Mouse (Mus musculus) lung, postnatal 14 days (tissue): Measurements from ENCODE around the gene Manba.
"Not testable (repeated sequence)": the region's sequence is repeated elsewhere in the genome, so short reads cannot be mapped to it uniquely, and the experiment has no call there.

Experiments used
- DNase-seq: peaks from one replicate; pipeline ENCODE4 v3.0.0; 2021

The Manba gene

DNA sequence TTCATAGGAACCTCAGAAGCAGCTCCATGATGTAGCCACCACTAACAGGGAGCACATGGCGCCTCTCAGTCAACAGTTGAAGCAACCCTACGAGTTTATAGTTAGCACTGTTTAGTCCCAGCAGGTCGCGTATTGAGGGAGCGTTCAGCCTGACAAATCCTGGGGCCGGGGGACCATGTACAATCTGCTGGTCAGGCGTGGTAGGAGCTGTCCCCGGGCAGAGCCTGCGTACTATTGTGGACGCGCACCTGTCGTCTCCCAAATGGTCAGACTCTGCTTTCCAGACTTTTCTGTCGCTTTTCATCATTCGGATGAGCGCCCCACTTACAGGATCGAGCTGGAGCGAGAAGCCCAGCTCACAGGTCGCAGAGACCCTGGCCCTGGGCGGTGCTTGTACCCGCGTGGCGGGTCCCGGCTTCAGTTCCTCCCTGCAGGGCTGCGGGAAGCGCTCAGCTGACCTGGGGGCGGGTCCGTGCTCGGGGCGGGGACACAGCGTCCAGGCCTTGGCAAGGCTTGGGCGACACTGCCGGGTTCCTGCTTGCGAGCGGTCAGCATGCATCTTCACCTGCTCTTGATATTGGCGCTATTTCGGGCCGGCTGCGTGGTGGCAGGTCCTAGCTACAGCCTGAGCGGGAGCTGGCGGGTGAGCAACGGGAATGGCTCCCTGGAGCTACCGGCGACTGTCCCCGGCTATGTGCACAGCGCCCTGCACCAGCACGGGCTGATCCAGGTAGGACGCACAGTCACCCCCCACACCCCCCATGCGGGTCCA is at the start of gene Manba:
TSS of gene Manba (plus strand) at position 484 of the 772 bp plus-strand sequence.
- DNase-seq, result peak; percentile 81

DNA sequence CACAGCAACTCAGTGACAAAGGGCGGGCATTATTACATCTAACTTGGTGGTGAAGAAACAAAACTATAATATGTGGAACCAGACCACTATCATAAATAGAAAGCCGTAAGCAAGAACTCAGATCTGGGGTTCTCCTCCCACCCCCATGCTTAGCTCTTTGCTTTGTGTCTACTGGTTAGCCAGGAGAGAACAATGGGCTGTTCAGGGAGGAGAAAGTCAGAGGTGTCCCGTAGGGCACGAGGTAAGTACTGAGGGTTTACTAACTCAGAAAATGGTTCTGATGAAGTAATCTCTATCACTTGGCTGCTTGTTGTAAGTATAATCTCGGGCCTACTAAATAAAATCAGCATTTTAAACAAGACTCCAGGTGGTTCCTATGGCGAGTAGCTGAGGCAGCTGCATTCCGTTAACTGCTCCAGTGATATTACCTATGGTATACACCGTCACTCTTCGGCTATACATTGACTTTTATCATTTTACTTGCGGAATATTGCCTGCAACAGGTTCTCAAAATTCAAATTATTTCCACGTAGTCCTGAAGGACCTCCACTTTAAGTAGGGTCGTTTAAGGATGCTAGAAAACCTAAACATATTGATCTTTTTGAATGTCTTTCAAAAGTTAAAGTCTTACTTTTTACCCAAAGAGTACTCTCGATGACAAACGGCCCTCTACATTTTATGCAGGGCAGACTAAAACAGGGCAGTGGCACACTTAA is 48.4 kb upstream of the Manba start:
- no peak for DNase-seq

DNA sequence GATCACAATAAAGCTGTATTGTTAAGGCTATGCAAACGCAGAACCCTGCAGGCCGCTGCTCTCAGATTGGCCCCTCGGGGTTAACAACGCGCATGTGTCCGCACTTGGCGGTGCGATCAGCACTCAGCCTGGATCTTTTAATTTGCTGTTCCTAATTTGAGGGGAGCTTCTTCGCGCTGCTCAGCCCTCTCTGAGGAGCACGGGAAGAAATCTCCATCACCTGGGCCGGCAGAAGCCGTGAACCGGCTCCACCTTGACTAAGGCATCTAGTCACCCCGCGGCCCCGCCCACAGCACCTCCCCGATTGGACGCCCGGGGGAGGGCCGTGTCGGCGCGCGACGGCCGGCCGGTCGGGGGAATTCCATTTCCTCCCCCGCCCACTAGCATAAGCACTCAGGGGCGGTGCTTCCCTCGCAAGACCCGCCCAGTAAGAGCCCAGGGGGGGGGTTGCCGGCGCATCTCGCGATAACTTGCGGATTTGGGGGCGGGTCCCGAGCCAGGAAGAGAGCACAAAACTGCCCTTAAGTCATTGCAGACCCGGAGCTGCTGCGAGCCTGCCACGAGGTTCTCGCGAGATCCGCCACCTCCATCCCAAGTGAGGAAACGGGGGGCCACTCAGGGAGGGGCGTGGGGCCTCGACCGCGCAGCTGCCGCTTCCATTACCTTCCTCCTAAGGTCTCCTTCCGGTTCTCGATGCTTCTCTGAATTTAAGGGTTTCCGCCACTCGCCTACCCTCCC is 47.5 kb upstream of the Manba start, which contains the start of gene Ube2d3:
TSS of gene Ube2d3 (plus strand) at position 392 of the 738 bp plus-strand sequence.
- peak; percentile 99 for DNase-seq

DNA sequence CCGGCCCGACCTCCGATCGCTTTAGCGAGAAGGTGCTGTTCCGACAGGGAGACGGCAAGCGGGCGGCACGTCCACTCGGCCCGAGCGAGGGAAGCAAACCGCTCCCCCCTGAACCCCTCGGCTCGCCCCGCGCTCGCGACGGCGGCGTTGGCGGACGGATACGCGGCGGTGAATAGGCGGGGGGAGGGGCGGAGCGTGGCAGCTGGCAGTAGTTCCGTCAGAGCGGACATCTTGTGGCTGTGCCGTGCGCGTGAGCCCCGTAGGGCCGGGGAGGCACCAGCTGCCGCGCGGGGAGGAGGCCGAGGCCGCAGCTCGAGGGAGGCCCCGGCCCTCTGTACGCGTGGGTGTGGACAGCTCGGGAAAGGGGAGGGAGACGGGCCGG is 46.9 kb upstream of the Manba start:
- DNase-seq, result peak; percentile 94

DNA sequence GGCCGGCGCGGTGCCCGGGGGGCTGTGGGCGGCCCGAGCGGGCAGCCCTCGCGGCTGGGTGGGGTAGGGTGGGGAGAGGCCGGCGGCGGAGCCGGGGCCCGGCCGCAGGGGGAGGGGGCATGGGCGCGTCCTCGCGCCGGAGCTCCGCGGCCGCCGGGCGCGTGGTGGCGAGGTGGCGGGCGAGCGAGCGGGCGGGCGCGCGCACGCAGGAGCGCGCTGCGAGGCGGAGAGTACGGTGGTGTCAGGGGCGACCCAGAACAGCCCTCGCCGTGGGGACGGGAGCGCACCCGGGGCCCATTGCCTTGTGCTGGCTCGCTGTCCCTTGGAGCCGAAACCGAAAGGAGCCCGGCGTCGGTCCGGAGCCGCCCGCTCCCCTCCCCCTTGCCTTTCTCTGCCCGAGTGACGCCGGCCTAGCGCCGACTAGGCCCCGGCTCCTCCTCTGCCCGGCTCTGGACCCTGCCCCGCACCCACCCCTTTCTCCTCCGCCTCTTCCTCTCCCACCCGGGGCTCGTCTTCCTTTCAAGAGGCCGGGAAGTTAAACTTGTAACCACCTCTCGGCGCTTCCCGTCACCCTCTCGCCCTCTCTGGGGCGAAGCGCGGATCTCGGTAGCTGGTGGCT is 46.4 kb upstream of the Manba start:
- peak; percentile 89 for DNase-seq

DNA sequence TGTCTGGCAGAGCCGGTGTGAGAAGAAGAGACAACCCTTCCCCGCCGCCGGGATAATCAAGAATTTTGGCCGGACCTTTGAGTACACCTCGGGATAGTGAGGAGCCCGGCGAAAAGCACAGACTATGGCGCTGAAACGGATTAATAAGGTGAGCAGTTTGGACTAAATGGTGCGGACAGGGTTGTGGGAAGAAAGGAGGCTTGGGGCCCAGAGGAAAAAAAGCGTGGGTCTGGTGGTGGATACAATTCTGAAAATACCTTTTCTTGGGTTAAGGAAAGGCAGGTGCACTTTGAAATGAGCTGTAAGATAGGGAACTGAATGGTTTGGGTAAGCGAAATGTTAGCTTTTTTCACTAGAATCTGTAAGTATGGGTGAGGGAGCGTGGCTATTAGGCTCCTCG is 45.8 kb upstream of the Manba start:
- no peak for DNase-seq

DNA sequence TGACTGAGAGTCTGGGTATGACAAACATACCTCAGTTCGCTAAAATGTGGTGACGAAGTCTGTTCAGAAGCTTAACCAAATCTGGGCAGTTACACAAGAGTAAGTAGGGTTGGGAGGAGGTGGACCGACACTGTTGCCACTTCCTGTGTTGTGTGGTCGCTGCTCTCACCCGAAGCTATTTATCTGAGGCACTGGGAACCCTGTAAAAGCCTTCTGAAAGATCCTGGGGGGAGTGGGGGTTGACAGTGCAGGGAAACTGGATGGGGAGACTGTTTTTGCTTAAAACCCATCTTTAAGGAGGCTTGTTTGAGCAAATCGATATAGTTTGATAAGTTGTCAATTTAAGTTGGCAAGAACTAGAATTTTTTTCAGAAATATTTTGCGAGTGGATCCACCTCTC is 45.2 kb upstream of the Manba start:
- peak; percentile 46 for DNase-seq

DNA sequence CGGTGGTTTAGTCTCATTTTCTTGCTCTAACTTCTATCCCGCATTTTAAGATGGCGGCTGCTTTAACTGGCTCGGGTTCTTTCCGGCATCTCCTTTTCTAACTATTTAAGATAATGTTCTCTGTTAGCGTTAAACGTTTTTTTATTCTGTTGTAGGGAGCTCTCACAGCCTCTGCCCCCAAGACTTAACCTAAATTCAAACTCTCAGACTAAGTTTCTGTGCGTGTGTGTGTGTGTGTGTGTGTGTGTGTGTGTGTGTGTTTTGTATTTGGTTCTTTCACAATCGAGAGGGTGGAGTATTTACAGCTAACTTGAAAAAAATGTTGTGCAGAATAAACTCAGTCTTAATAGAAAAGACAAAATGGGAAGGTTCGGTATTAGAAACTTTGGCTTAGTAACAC is 44.8 kb upstream of the Manba start:
- no peak for DNase-seq

DNA sequence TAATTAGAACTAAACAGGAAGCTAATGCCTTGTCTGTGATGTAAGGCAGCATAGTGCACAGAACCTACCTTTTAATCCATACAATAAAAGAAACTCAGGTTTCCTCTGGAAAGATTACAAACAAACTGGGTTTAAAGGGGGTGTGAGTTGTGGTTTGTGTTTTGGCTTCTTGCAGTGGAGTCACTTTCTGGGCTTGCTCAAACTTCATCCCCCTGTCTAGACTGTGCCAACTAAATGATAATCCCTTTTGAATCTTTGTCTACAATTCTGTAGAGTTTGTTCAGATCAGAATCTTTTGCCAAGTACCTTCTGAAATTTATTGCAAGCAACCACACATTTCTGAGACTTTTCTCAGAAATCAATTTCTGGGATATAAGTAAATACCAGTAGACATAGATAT is 40.5 kb upstream of the Manba start:
- DNase-seq, result no peak

DNA sequence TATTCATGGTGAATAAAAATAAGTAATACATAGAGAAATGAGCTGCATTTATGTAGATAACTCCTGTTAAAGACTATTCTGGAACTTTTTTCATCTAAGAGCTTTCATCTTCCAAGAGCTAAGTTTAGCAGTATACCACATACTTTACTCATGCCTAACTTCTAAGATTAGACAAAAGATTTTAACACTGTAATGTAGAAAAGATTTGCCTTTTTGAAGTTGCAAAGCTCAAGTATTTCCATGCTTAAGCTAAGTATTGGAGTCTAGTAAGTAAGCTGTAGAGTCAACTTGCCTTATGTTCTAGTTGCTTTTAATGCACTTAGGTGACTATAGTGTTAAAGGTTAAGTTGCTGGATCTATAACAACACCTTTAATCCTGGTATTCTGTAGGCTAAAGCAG is 26.4 kb upstream of the Manba start:
- DNase-seq, result no peak

DNA sequence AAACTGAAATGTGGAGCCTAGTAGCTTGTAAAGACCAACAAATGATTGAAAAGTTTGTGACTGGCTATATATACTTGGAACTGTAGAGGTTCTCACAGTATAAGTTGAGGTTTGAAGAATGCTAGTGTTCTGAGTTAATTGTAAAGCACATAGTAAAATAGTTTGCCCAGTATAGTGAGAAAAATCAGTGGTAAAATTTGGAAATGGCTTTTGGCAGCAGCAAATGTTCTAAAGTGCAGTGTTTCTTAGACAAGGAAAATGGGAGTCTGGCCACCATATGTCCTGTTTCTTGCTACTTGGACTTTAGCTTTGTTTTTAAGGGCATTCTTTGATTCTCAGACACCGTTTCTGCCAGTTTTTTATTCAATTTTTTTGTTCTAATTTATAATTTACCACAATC is 17.0 kb upstream of the Manba start:
- no peak for DNase-seq

DNA sequence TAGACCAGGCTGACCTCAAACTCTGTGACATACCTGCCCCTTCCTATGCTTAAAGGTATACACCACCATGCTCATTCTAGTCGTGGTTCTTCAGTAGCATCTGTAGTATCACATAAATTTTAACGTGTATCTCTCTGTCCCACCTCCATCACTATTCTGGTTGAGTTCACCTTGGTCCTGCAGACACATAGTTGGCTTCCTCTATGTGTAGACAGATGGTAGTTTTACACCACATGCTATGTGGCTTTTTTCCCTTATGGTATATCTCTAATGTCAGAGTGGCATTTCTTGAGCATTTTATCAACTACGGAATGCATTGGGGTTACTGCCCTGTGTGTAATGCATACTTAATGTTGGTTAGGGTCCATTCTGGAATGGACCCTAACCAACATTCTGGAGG is 16.3 kb upstream of the Manba start:
- DNase-seq, result no peak

DNA sequence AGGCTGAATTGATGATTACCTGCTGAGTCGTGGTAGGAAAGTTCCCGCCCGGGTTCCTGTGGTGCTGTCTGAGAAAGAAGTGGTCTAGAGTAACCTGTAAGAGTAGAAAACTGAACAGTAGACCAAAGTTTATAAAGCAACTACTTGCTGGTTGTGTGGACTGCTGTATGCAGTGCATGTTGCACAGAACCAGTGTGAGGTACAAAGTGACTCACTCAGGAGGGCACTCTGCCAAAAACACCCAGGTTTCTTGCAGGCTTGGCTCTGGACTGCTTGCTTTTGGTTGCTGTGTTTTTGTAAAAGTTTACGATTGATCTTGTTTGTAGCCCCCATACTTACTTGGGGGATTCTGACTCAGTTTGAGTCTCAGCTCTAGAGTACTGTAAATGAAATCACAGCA is 15.4 kb upstream of the Manba start:
- peak; percentile 75 for DNase-seq

DNA sequence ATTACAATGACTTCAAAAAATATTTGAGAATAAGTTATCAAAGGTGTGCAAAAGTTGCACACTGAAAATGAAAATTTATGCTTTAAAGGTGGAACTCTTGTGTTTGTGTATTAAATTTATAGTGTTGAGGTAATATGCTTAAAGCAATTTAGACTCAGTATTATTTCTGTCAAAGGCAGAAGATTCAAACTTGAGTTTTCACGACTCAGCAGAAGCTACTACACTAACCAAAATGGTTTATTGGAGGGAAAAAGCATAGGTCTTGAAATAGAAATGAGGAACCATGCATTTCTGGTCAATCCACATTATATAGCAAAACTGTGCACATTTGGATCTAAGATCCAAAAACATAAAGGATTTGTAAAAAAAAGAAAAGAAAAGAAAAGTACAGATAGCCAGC is 14.6 kb upstream of the Manba start:
- DNase-seq, result no peak

DNA sequence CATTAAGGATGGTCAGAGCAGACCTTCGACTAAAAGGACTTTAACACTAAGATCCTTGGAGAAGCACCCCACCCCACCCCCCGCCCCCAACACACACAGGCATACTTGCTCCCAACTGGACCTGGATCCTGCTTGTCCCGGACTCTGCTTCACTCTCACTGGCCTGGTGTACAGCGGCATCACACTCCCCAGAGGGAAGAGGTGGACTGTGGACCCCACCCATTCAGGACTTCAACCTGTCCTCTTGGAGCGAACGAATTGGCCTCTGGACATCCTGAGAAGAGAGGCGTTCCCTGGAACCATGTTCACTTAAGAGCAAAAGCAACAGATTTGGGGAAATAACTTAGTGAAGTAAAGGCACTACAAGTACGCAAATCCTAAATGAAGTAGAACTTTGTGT is 10.4 kb upstream of the Manba start:
- no peak for DNase-seq

DNA sequence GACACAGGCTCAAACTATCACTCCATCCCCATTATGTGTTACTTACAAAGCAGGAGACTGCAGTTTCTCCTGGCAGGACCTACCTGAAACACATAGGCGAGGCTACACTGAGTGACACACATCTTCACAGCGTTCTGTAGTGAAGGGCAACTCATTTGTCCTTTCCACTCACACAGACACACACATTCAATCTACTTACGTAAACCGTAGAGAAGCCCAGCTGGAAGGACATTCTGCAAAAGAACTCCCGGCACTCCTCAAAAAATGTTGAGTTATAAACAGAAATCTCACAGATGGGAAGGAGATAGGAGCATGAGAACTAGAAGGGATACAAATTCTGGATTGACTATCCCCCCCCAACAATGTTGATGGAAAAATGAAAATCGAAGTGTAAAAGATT is 9.1 kb upstream of the Manba start:
- no peak for DNase-seq

DNA sequence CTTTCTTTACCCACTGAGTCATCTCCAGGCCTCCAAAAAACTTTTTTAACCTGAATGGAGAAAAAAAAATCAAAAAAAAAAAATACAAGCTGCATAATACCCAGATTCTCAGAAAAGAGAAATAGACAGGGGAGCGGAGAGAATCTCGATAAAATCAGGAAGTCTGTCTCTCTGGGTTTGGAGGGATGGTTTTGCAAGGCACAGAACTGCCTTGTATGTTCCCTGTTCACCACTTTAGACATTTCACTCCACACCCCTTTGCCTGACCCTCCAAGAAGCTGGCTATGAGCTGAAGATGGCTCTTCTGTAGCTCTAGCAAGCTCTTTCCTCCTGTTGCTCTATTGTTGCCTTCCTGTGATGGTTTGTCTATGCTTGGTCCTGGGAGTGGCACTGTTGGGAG is 8.4 kb upstream of the Manba start:
- DNase-seq, result no peak

DNA sequence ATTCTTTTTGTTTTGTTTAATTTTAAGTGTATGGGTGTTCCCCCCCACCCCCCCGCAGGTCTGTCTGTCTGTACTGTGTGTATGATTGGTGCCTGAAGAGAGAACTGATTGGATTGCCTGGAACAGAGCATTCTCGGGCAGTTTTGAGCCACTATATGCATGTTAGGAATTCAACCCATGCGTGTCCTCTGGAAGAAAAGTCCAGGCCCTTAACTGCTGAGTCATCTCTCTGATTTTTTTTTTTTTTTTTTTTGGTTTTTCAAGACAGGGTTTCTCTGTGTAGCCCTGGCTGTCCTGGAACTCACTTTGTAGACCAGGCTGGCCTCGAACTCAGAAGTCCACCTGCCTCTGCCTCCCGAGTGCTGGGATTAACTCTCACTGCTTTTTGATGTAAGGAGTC is 6.3 kb upstream of the Manba start:
- DNase-seq, result not testable (repeated sequence)

DNA sequence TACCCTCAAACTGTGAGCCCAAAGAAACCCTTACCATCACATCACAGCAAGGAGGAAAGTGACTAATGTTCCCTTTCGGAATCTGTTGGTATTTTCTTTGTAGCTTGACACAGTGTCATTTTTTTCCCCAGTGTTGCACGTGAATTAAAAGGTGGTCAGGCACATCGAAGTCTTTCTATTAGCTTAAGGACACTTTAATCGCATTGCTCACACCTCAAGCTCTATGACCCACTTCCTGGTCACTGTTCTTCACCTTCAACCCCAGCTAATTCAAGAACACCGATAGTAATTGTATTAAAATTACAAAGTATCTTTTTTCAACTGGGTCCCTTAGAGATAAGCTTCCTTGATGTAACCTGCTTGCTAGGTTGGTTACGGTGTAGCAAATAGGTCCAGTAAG is 4.6 kb upstream of the Manba start:
- no peak for DNase-seq

DNA sequence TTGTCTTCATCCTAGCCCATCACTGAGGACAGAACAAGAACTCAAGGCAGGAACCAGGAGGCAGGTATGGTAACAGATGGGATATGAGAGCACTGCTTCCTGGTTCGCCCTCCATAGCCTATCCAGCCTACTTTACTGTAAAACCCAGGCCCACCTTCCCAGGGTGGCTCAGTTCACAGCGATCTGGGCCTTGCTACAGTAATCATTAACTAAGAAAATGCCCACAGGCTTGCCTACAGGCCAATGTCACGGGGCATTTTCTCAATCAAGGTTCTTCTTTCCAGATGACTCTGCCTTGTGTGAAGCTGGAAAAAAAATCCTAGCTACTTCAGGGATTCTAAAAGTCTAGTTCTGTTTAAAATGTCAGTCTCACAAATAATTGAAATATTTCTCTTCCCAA is 3.8 kb upstream of the Manba start:
- no peak for DNase-seq

DNA sequence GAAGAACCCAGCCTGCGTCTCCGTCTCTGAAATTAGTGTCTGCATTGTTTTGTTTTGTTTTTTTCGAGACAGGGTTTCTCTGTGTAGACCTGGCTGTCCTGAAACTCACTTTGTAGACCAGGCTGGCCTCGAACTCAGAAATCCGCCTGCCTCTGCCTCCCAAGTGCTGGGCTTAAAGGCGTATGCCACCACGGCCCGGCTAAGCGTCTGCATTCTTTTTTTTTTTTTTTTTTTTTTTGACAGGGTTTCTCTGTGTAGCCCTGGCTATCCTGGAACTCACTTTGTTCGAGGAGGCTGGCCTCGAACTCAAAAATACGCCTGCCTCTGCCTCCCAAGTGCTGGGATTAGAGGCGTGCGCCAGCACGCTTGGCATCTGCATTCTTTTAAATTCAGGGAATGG is 761 bp upstream of the Manba start:
- DNase-seq, result not testable (repeated sequence)

DNA sequence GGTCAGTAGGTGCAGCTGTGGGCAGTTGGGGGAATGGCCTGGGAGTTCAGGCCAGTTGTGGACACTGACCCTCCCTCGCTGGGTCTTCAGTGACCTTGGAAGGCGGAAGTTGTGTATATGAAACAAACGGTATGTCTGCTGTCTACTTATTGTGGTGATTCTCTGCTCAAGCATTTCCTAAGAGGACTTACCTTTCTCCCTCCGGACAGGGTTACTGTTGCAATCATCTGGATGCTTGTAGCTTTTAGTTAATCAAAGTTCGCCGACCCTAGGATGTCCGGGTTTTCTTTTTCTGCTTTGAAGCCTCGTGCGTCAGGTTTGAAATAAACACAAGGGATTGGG is 460 bp downstream of the Manba start:
- no peak for DNase-seq

DNA sequence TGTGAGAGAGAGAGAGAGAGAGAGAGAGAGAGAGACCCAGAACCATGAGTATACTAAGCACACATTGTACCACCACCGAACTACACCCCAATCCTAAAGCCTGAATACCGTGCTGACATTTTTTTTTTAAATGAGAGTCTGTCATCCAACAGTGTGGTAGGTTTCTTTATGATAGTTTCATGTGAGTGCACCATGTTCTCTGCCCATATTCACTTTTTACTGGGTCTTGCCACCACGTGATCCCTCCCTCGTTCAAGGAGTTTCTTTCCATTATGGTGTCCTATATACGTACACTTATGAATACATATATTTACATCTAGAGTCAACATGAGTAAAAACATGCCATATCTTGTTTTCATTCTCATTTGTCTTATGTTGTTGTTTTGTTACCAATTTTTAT is 940 bp downstream of the Manba start:
- DNase-seq, result no peak

DNA sequence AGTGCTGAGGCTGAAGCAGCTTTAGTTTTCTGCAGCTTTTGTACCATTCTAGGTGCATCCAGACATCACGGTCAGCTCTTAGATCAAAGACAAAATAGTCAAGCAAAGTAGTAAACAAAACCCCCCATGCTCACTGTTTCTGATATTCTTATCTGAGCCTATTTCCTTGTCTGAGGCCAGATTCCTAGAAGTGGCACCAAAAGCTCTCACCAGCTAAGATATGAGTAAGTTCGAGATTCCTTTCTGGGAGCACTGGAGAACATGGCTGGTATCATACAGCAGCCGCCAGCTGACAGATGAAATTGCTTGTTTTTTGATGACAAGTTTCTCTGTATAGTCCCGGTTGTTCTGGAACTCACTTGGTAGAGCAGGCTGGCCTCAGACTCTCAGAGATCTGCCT is 2.4 kb downstream of the Manba start:
- DNase-seq, result no peak
